Mouse (Mus musculus): ENCODE measurements around the gene Rhbdl1. TPM values are rescaled to one million over a fixed set of nuclear protein-coding genes. Genes with fewer than 3 reads are reported as not detected.
A peak's percentile ranks its signal among the peaks of the same experiment; 100 is the strongest.

Gene Rhbdl1
- polyA plus RNA-seq, 1 experiment from 2014 or later = 1.3 TPM

- no peaks in the 10 kb centered on the region for H3K27me3 ChIP-seq (ENCODE audit: poor library complexity, severe bottlenecking)
- DNase-seq (ENCODE audit: extremely low spot score, low spot score) = peak; percentile 83
- peak overlapping the region; percentile 93 for H3K27ac ChIP-seq
- peak overlapping the region; percentile 78 for H3K4me3 ChIP-seq
- H3K36me3 ChIP-seq (replicated peaks) = peaks cover 63% of the 10 kb centered on the region
- H3K4me1 ChIP-seq = peaks cover 64% of the 10 kb centered on the region
- under 1% methylated on average over 45 of the region's 45 CpGs for WGBS
- H3K9me3 ChIP-seq = no peaks in the 10 kb centered on the region
These were observed 45.1 kb downstream of the Rhbdl1 start for GRCm38 (mm10) chr17:25791843-25792527.

DNA sequence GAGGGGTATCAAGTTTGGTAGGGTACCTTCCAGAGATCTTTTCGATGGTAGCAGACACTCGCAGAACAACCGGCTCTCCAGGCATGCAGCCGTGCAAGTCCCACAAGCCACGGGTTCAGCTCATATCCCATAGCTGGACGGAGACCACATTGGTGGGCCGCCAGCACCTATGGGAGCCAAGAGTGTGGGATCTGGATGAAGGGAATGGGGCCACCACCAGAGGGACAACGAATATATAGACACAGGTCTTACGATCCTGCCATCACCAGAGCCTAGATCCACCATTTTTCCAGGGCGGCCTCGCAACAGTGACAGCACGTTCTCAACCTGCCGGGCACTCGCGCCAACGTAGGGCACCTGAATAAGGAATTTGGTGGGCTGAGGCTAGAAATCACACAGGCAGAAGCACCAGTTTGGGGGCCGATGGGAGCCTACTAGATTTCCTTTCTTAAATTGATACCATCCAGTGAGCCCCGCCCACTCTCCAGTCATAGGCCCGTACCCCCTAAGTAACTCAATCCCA lies 45.7 kb downstream of the Rhbdl1 start:
- Histone ChIP-seq H3K27me3 (ENCODE audit: poor library complexity, severe bottlenecking) (no peaks in the 10 kb centered on the region), H3K27ac (peak overlapping the region; percentile 93), H3K9me3 (no peaks in the 10 kb centered on the region), H3K4me3 (peak overlapping the region; percentile 78), H3K36me3 (replicated peaks) (peaks cover 67% of the 10 kb centered on the region), H3K4me1 (peaks cover 61% of the 10 kb centered on the region)
- WGBS = 29% methylated on average over 19 of the region's 19 CpGs
- DNase-seq (ENCODE audit: extremely low spot score, low spot score) = no peak

GRCm38 (mm10) chr17:25786781-25787504 lies 50.2 kb downstream of the Rhbdl1 start:
- H3K4me1 ChIP-seq = peaks cover 54% of the 10 kb centered on the region
- H3K36me3 ChIP-seq (replicated peaks) = peaks cover 65% of the 10 kb centered on the region
- H3K4me3 ChIP-seq = 0 out of 2 replicates have a peak overlapping the region, but pooled peaks have one; percentile 5
- DNase-seq (ENCODE audit: extremely low spot score, low spot score) = no peak
- no peaks in the 10 kb centered on the region for H3K9me3 ChIP-seq
- H3K27ac ChIP-seq = no peak overlapping the region
- 93% methylated on average over 9 of the region's 9 CpGs for WGBS
- no peaks in the 10 kb centered on the region for H3K27me3 ChIP-seq (ENCODE audit: poor library complexity, severe bottlenecking)

DNA sequence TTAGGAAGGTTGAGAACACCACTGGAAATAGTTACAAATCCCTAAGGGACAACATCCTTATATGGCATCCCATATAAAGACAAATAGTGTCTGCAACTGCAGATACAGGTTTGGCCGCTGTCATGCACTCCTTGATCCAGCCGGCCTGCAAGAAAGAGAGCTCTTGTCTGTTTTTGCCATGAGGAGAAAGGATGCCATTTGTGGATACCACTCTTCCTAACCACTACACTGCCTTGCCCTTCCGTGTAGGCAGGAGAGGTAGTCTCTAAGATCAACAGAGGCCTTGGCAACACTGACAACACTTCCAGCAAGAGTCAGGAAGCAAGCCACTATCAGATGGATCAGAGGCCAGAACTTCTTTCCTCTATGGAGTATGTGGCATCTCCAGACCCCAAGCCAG lies 50.8 kb downstream of the Rhbdl1 start, which contains the start of gene Ccdc78:
Gene Ccdc78 (plus strand): TSS at position 301 of the 400 bp plus-strand sequence.
- H3K4me3 ChIP-seq = peak within 1 kb of the TSS; percentile 60
- H3K27me3 ChIP-seq (ENCODE audit: poor library complexity, severe bottlenecking) = no peaks in the 10 kb centered on the region
- peaks cover 72% of the 10 kb centered on the region for H3K36me3 ChIP-seq (replicated peaks)
- no peaks in the 10 kb centered on the region for H3K9me3 ChIP-seq
- WGBS = 84% methylated on average over 3 of the region's 3 CpGs
- no peak for DNase-seq (ENCODE audit: extremely low spot score, low spot score)
- peaks cover 48% of the 10 kb centered on the region for H3K4me1 ChIP-seq
- H3K27ac ChIP-seq = peak within 1 kb of the TSS; percentile 92

DNA sequence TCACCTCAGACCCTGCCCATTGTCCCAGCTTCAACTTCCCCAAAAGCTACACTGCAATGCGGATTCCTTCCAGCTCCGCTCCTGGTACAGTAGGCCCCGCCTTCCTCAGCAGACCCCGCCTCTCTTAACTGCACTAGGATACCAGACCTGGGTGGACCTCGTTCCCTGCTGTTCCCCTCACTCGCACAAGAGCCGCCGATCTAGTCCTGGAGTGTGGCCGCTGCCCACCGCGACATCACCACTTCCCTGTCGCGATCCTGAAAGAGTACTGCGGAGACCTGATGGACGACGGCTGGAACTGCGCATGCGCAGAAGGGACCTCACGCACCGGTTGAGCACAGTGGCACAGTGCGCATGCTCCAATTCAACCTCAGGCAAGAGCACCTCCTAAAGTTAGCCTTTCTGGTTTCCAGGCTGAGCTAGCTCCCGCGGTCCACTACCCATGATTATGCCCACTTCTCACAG lies 51.8 kb downstream of the Rhbdl1 start, which contains the start of gene Haghl:
Gene Haghl (minus strand): TSS at position 393 of the 465 bp plus-strand sequence.
- WGBS = under 1% methylated on average over 23 of the region's 23 CpGs
- H3K4me3 ChIP-seq = peak within 1 kb of the TSS; percentile 60
- no peaks in the 10 kb centered on the region for H3K27me3 ChIP-seq (ENCODE audit: poor library complexity, severe bottlenecking)
- no peaks in the 10 kb centered on the region for H3K9me3 ChIP-seq
- peaks cover 38% of the 10 kb centered on the region for H3K4me1 ChIP-seq
- peak; percentile 98 for DNase-seq (ENCODE audit: extremely low spot score, low spot score)
- peaks cover 76% of the 10 kb centered on the region for H3K36me3 ChIP-seq (replicated peaks)
- peak within 1 kb of the TSS; percentile 92 for H3K27ac ChIP-seq

Small RNA genes lying within 50 kb of the gene (microRNA-seq; reads per million reads assigned to microRNA genes)
- gene Mir3082 = not detected

Other genes starting within 250 kb of the Rhbdl1 start
- 0.57 and 0.59 TPM in 2 replicates for gene Gng13, start 120.1 kb downstream of the Rhbdl1 start, polyA plus RNA-seq (2016; fragmentation: Nextera tagmentation; extraction: Ambion mirVana)
- 64.0 and 74.5 TPM in 2 replicates for gene Chtf18, start 109.9 kb downstream of the Rhbdl1 start, polyA plus RNA-seq (2016; fragmentation: Nextera tagmentation; extraction: Ambion mirVana)
- gene Rpusd1, start 109.6 kb downstream of the Rhbdl1 start, polyA plus RNA-seq (2016; fragmentation: Nextera tagmentation; extraction: Ambion mirVana) = 22.0 and 24.2 TPM in 2 replicates
- gene Mslnl, start 101.3 kb downstream of the Rhbdl1 start, polyA plus RNA-seq (2016; fragmentation: Nextera tagmentation; extraction: Ambion mirVana) = not detected in 2 replicates
- not detected in 2 replicates for gene Msln, start 82.9 kb downstream of the Rhbdl1 start, polyA plus RNA-seq (2016; fragmentation: Nextera tagmentation; extraction: Ambion mirVana)
- 24.9 and 26.1 TPM in 2 replicates for gene Narfl, start 63.5 kb downstream of the Rhbdl1 start, polyA plus RNA-seq (2016; fragmentation: Nextera tagmentation; extraction: Ambion mirVana)
- gene Haghl, start 51.6 kb downstream of the Rhbdl1 start, polyA plus RNA-seq (2016; fragmentation: Nextera tagmentation; extraction: Ambion mirVana) = 74.4 and 76.0 TPM in 2 replicates
- 1.4 and 1.5 TPM in 2 replicates for gene Ccdc78, start 50.7 kb downstream of the Rhbdl1 start, polyA plus RNA-seq (2016; fragmentation: Nextera tagmentation; extraction: Ambion mirVana)
- 68.4 and 79.1 TPM in 2 replicates for gene Fam173a, start 44.4 kb downstream of the Rhbdl1 start, polyA plus RNA-seq (2016; fragmentation: Nextera tagmentation; extraction: Ambion mirVana)
- gene AC134908.4, start 41.6 kb downstream of the Rhbdl1 start, polyA plus RNA-seq (2016; fragmentation: Nextera tagmentation; extraction: Ambion mirVana) = 2.4 and 4.0 TPM in 2 replicates
- 197 and 204 TPM in 2 replicates for gene Metrn, start 40.2 kb downstream of the Rhbdl1 start, polyA plus RNA-seq (2016; fragmentation: Nextera tagmentation; extraction: Ambion mirVana)
- 7.2 and 7.3 TPM in 2 replicates for gene Fbxl16, start 28.2 kb downstream of the Rhbdl1 start, polyA plus RNA-seq (2016; fragmentation: Nextera tagmentation; extraction: Ambion mirVana)
- gene Wdr24, start 13.7 kb downstream of the Rhbdl1 start, polyA plus RNA-seq (2016; fragmentation: Nextera tagmentation; extraction: Ambion mirVana) = 29.6 and 34.0 TPM in 2 replicates
- 53.9 and 58.7 TPM in 2 replicates for gene Jmjd8, start 8.4 kb downstream of the Rhbdl1 start, polyA plus RNA-seq (2016; fragmentation: Nextera tagmentation; extraction: Ambion mirVana)
- 403 TPM in 2 replicates for gene Stub1, start 3.9 kb downstream of the Rhbdl1 start, polyA plus RNA-seq (2016; fragmentation: Nextera tagmentation; extraction: Ambion mirVana)
- 1.7 and 2.3 TPM in 2 replicates for gene Gm20683, start 4.5 kb upstream of the Rhbdl1 start, polyA plus RNA-seq (2016; fragmentation: Nextera tagmentation; extraction: Ambion mirVana)
- 28.0 and 31.2 TPM in 2 replicates for gene Rhot2, start 7.6 kb upstream of the Rhbdl1 start, polyA plus RNA-seq (2016; fragmentation: Nextera tagmentation; extraction: Ambion mirVana)
- 63.3 and 73.0 TPM in 2 replicates for gene Wdr90, start 24.2 kb upstream of the Rhbdl1 start, polyA plus RNA-seq (2016; fragmentation: Nextera tagmentation; extraction: Ambion mirVana)
- gene Mcrip2, start 31.5 kb upstream of the Rhbdl1 start, polyA plus RNA-seq (2016; fragmentation: Nextera tagmentation; extraction: Ambion mirVana) = 20.0 and 21.9 TPM in 2 replicates
- 76.7 and 79.1 TPM in 2 replicates for gene Mettl26, start 37.8 kb upstream of the Rhbdl1 start, polyA plus RNA-seq (2016; fragmentation: Nextera tagmentation; extraction: Ambion mirVana)
- 4.0 and 4.2 TPM in 2 replicates for gene Wfikkn1, start 43.6 kb upstream of the Rhbdl1 start, polyA plus RNA-seq (2016; fragmentation: Nextera tagmentation; extraction: Ambion mirVana)
- gene Rab40c, start 82.4 kb upstream of the Rhbdl1 start, polyA plus RNA-seq (2016; fragmentation: Nextera tagmentation; extraction: Ambion mirVana) = 29.4 and 30.9 TPM in 2 replicates
- 68.4 and 75.6 TPM in 2 replicates for gene Pigq, start 107.6 kb upstream of the Rhbdl1 start, polyA plus RNA-seq (2016; fragmentation: Nextera tagmentation; extraction: Ambion mirVana)
- gene Nhlrc4, start 107.7 kb upstream of the Rhbdl1 start, polyA plus RNA-seq (2016; fragmentation: Nextera tagmentation; extraction: Ambion mirVana) = 0.89 TPM in 1 of 2 replicates, not detected in the other
- gene A930017K11Rik, start 115.3 kb upstream of the Rhbdl1 start, polyA plus RNA-seq (2016; fragmentation: Nextera tagmentation; extraction: Ambion mirVana) = 0.09 and 0.14 TPM in 2 replicates
- 31.8 and 37.0 TPM in 2 replicates for gene Capn15, start 148.5 kb upstream of the Rhbdl1 start, polyA plus RNA-seq (2016; fragmentation: Nextera tagmentation; extraction: Ambion mirVana)
- 21.0 and 22.3 TPM in 2 replicates for gene Rab11fip3, start 232.3 kb upstream of the Rhbdl1 start, polyA plus RNA-seq (2016; fragmentation: Nextera tagmentation; extraction: Ambion mirVana)